Mouse (Mus musculus) heart, postnatal 4 days (tissue): ENCODE measurements around the gene Snrnp200. TPM values are rescaled to one million over a fixed set of nuclear protein-coding genes. Genes with fewer than 3 reads are reported as not detected.
A peak's percentile ranks its signal among the peaks of the same experiment; 100 is the strongest.
"Not testable (repeated sequence)": the region's sequence is repeated elsewhere in the genome, so short reads cannot be mapped to it uniquely, and the experiment has no call there.

Source experiments
- DNase-seq: peaks from one replicate; pipeline ENCODE4 v3.0.0; 2021
- total RNA-seq, 2 experiments: library from RNA; stranded (reverse); gene quantifications; 2 replicates each; pipeline ENCODE4 v1.2.3; 2021

Gene Snrnp200
- 10 to 100 TPM; 72.0 to 73.4 TPM for total RNA-seq

- peak; percentile 94 for DNase-seq
These were observed at the start of gene Snrnp200, which contains the start of gene 1810024B03Rik for GRCm38 (mm10) chr2:127207547-127208451. Gene Snrnp200 (plus strand): TSS chr2:127208386. Gene 1810024B03Rik (minus strand): TSS chr2:127208280.

GRCm38 (mm10) chr2:127165675-127166074 lies 42.5 kb upstream of the Snrnp200 start:
- no peak for DNase-seq

- DNase-seq: not testable (repeated sequence)
These were observed 41.9 kb upstream of the Snrnp200 start for GRCm38 (mm10) chr2:127166261-127166660.

GRCm38 (mm10) chr2:127182598-127183381 lies 25.4 kb upstream of the Snrnp200 start:
- DNase-seq: peak; percentile 80

- DNase-seq: no peak
These were observed 18.6 kb upstream of the Snrnp200 start for GRCm38 (mm10) chr2:127189574-127189973.

- DNase-seq: peak; percentile 77
These were observed 3.3 kb upstream of the Snrnp200 start for GRCm38 (mm10) chr2:127204932-127205331.

- DNase-seq: not testable (repeated sequence)
These were observed 2.2 kb upstream of the Snrnp200 start for GRCm38 (mm10) chr2:127205936-127206335.

GRCm38 (mm10) chr2:127206916-127207315 lies 1.3 kb upstream of the Snrnp200 start:
- DNase-seq: no peak

- DNase-seq: no peak
These were observed 225 bp downstream of the Snrnp200 start for GRCm38 (mm10) chr2:127208452-127208769.

GRCm38 (mm10) chr2:127210701-127211100 lies 2.5 kb downstream of the Snrnp200 start:
- DNase-seq: no peak

GRCm38 (mm10) chr2:127217746-127218145 lies 9.6 kb downstream of the Snrnp200 start:
- DNase-seq: no peak

GRCm38 (mm10) chr2:127225261-127225660 lies 17.1 kb downstream of the Snrnp200 start:
- no peak for DNase-seq

- DNase-seq: no peak
These were observed 29.9 kb downstream of the Snrnp200 start for GRCm38 (mm10) chr2:127237897-127238610.

- no peak for DNase-seq
These were observed 31.9 kb downstream of the Snrnp200 start for GRCm38 (mm10) chr2:127240065-127240464.

GRCm38 (mm10) chr2:127247592-127248333 lies 39.6 kb downstream of the Snrnp200 start, which contains the start of the genes Ciao1 and Tmem127:
Gene Ciao1 (minus strand): TSS chr2:127247816.
Gene Tmem127 (plus strand): TSS chr2:127247908.
- DNase-seq: peak; percentile 98

GRCm38 (mm10) chr2:127248334-127249004 lies 40.3 kb downstream of the Snrnp200 start:
- DNase-seq: peak; percentile 53

GRCm38 (mm10) chr2:127250291-127251008 lies 42.3 kb downstream of the Snrnp200 start:
- no peak for DNase-seq

GRCm38 (mm10) chr2:127251457-127251856 lies 43.3 kb downstream of the Snrnp200 start:
- DNase-seq: no peak

- DNase-seq: no peak
These were observed 43.8 kb downstream of the Snrnp200 start for GRCm38 (mm10) chr2:127251880-127252527.

GRCm38 (mm10) chr2:127252787-127253186 lies 44.6 kb downstream of the Snrnp200 start:
- no peak for DNase-seq
